Mouse (Mus musculus): ENCODE data around the gene Ccdc172.

GRCm38 (mm10) chr19:58521696-58522095, 9.9 kb downstream of the Ccdc172 start:
- TF ChIP-seq CTCF (IDR thresholded peaks at IDR 0.05; ENCODE audit: borderline replicate concordance, extremely low read depth, insufficient read depth, insufficient read length), result no peak
- TF ChIP-seq POLR2A (IDR thresholded peaks at IDR 0.05; ENCODE audit: borderline replicate concordance, extremely low read depth, insufficient read depth, insufficient read length, poor library complexity, severe bottlenecking), result no peak

All from brain, embryonic 14.5 days (tissue).